Mouse (Mus musculus) hindbrain, postnatal 0 days (tissue): ENCODE measurements around the gene Ren1. TPM values are rescaled to one million over a fixed set of nuclear protein-coding genes. Genes with fewer than 3 reads are reported as not detected.

Source experiments
- ATAC-seq: fragments of 200-750 bp; cut with Nextera tagmentation; 2 replicates; pipeline ENCODE4 v1.8.0; 2017; ENCODE audit warnings: mild to moderate bottlenecking, moderate TSS enrichment, moderate library complexity
- DNase-seq: peaks from one replicate; pipeline ENCODE4 v3.0.0-alpha.2; 2015; ENCODE audit warnings: low spot score
- H3K27ac ChIP-seq: fragments of 300-500 bp; sonication (generic); 2 replicates; pipeline ENCODE4 v1.5.1; 2014; ENCODE audit warnings: mild to moderate bottlenecking
- H3K27me3 ChIP-seq: fragments of 300-500 bp; sonication (generic); 2 replicates; pipeline ENCODE4 v1.6.1; 2014; ENCODE audit warnings: low read length, mixed read lengths; ENCODE audit not compliant: insufficient read depth
- H3K36me3 ChIP-seq: fragments of 300-500 bp; sonication (generic); 2 replicates; pipeline ENCODE4 v1.6.1; 2014; ENCODE audit warnings: low read length, mixed read lengths; ENCODE audit not compliant: insufficient read depth
- H3K4me1 ChIP-seq: fragments of 300-500 bp; sonication (generic); 2 replicates; pipeline ENCODE4 v1.6.1; 2014; ENCODE audit warnings: antibody characterized with exemption, low read length, mixed read lengths; ENCODE audit not compliant: insufficient read depth
- H3K4me2 ChIP-seq: fragments of 300-500 bp; sonication (generic); 2 replicates; pipeline ENCODE4 v1.6.1; 2014; ENCODE audit warnings: low read depth, mild to moderate bottlenecking, low read length, moderate library complexity, mixed read lengths
- H3K4me3 ChIP-seq: fragments of 300-500 bp; sonication (generic); 2 replicates; pipeline ENCODE4 v1.5.1; 2014; ENCODE audit warnings: low read length
- H3K9ac ChIP-seq: fragments of 300-500 bp; sonication (generic); replicated peaks from 2 replicates; pipeline ENCODE4 v1.6.1; 2014; ENCODE audit warnings: mild to moderate bottlenecking, low read length, moderate library complexity, mixed read lengths
- H3K9me3 ChIP-seq: fragments of 300-500 bp; sonication (generic); 2 replicates; pipeline ENCODE4 v1.6.1; 2016; ENCODE audit warnings: low read length, mixed read lengths
- CTCF ChIP-seq: IDR thresholded peaks from 2 replicates; pipeline ENCODE4 v1.5.1; 2016; ENCODE audit warnings: antibody characterized with exemption, control low read depth, low read depth
- WGBS: fragments of 180-500 bp; shearing (Covaris S2); extraction: QIAGEN DNeasy Blood & Tissue Kit; methylation state at CpG from one replicate; pipeline ENCODE4 v1.1.7; 2014; 5-methylcytosine and 5-hydroxymethylcytosine counted together
- polyA plus RNA-seq: library from polyadenylated mRNA; unstranded; fragments of >200 nt; fragmentation: Nextera tagmentation; extraction: Ambion mirVana; gene quantifications from 2 replicates; pipeline ENCODE4 v1.2.1, GENCODE M21; 2015
- total RNA-seq: library from RNA; depleted of rRNA; stranded (reverse); fragments of >200 nt; gene quantifications from 2 replicates; pipeline ENCODE4 v1.2.3, GENCODE M21; 2014

The Ren1 gene
- total and polyA plus RNA-seq, 2 experiments from 2014 or later, result 1.1 to 1.7 TPM

DNA sequence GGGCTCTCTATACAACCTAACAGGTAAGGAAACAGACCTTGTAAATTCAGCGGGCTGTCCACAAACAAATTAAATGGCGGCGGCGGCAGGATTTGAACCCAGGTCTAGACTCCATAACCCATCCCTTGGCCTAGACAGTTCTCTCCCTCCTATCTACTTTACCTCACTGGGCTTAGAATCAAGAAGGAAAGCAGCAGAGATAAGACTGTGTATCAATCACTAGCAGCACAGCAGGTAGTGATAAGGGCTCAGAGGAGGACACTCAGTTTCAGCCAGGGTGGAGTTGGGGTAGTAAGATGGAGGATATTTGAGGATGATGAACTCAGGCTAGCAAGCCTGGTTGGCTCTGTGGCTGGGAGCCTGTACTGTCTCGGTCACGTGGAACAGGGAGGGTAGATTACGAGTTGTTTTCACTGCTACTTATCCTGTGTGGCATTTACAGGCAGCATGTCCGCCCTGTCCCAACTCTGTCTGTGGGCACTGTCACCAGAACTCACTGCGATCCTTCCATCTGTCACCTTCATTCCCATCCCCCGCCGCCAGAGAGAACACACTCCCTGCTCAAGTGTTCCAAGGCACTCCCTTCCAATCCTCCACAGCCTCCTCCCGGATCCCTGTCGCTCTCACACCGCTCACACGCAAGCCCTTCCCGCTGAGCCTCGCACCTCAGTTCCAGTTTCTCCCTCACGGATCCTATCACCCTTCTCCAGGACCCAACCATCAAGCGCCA, 37.4 kb downstream of the Ren1 start:
- H3K27me3 ChIP-seq, result no peaks in the 10 kb centered on the region
- ATAC-seq (no peak), DNase-seq (no peak)
- no peak overlapping the region for H3K4me3 ChIP-seq
- no peaks in the 10 kb centered on the region for H3K9me3 ChIP-seq
- no peak overlapping the region for H3K9ac ChIP-seq
- H3K4me2 ChIP-seq, result no peak overlapping the region
- 76% methylated on average over 19 of the region's 19 CpGs for WGBS
- TF ChIP-seq CTCF, result no peak
- peaks cover 3% of the 10 kb centered on the region; the same call in 1 of the 2 replicates for H3K36me3 ChIP-seq
- no peaks in the 10 kb centered on the region for H3K4me1 ChIP-seq
- no peak overlapping the region for H3K27ac ChIP-seq

DNA sequence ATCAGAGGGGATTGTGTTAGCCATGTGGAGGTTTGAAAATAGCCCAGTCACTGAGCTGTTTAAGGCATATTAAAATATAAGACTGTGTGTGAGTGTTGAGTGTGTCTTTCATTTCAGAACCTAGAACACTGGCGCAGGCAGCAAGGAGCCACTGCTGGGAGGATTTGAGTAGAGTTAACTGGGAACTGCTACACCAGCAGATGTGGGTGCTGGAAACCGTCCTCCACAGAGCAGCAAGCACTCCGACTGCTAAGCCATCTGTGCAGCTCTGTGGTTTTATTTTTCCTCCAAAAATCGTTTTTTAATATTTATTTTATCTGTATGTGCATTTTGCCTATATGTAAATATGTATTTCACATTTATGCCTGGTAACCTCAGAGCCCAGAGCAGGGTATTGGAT, 44.4 kb downstream of the Ren1 start:
- ATAC-seq, result no peak
- WGBS, result 51% methylated on average over 4 of the region's 4 CpGs

GRCm38 (mm10) chr1:133396693-133397092, 46.4 kb downstream of the Ren1 start:
- Histone ChIP-seq H3K4me3 (no peak overlapping the region), H3K36me3 (peaks cover 3% of the 10 kb centered on the region; the same call in 1 of the 2 replicates), H3K4me2 (no peak overlapping the region), H3K27ac (no peak overlapping the region), H3K27me3 (no peaks in the 10 kb centered on the region), H3K4me1 (peaks cover 11% of the 10 kb centered on the region; the same call in 1 of the 2 replicates), H3K9ac (no peak overlapping the region), H3K9me3 (no peaks in the 10 kb centered on the region)
- TF ChIP-seq CTCF, result no peak
- DNase-seq (no peak), ATAC-seq (no peak)
- WGBS, result 82% methylated on average over 5 of the region's 5 CpGs

More for the DNA sequence above, 44.4 kb downstream of the Ren1 start:
- H3K27ac ChIP-seq, result no peak overlapping the region
- H3K36me3 ChIP-seq, result peaks cover 3% of the 10 kb centered on the region; the same call in 1 of the 2 replicates
- H3K4me1 ChIP-seq, result peaks cover 11% of the 10 kb centered on the region; the same call in 1 of the 2 replicates
- H3K9me3 ChIP-seq, result no peaks in the 10 kb centered on the region
- DNase-seq, result no peak
- no peak overlapping the region for H3K4me2 ChIP-seq
- H3K9ac ChIP-seq, result no peak overlapping the region
- no peak for TF ChIP-seq CTCF
- H3K27me3 ChIP-seq, result no peaks in the 10 kb centered on the region
- no peak overlapping the region for H3K4me3 ChIP-seq

GRCm38 (mm10) chr1:133397094-133397482, 46.8 kb downstream of the Ren1 start:
- Histone ChIP-seq H3K4me1 (peaks cover 11% of the 10 kb centered on the region; the same call in 1 of the 2 replicates), H3K36me3 (no peaks in the 10 kb centered on the region), H3K4me3 (no peak overlapping the region), H3K9me3 (no peaks in the 10 kb centered on the region), H3K27me3 (no peaks in the 10 kb centered on the region), H3K4me2 (peak overlapping the region; percentile 28), H3K27ac (peak overlapping the region; percentile 77), H3K9ac (peak overlapping the region; percentile 43; the same call in 1 of the 2 replicates)
- TF ChIP-seq CTCF, result no peak
- WGBS, result 50% methylated on average over 5 of the region's 5 CpGs
- ATAC-seq, result no peak
- no peak for DNase-seq

DNA sequence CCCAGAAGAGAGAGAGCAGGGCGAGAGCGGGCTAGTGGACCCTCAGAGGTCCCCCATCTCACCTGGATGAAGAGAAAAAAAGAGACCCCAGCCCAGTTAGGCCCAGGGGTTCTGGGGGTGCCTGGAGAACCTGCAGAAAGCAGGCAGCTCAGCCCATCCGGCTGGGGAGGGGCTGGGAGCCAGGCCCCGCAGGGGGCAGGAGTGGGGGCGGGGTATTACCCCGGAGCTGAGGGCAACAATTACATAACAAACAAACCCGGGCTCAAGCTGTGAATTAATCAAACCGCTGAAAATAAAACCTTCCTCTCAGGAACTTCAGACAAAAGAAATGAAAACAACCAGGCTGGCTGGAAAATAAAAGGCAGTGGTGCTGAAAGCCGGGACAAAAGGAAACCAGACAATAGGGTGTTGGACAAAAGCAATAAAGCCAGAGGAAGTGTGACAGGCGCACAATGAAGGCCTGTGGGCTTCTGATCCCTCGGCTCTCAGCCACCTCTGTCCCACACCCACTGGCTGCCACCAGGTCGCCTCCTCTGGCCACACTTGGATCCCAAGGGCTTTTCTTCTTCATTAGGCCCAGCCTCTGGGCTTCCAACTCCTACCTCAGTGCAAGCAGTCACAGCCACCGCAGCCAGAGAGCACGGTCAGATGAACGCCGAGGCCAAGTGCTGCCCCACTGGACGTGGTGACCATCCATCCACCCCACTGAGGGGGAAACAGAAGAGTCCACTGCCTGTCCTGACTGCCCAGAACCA, 47.4 kb downstream of the Ren1 start:
- TF ChIP-seq CTCF, result no peak
- peak; percentile 51 for DNase-seq
- 7% methylated on average over 17 of the region's 17 CpGs for WGBS

GRCm38 (mm10) chr1:133400014-133400725, 49.9 kb downstream of the Ren1 start:
- H3K9me3 ChIP-seq, result no peaks in the 10 kb centered on the region
- 81% methylated on average over 13 of the region's 13 CpGs for WGBS
- no peak overlapping the region for H3K4me2 ChIP-seq
- no peaks in the 10 kb centered on the region for H3K27me3 ChIP-seq
- no peak overlapping the region for H3K27ac ChIP-seq
- H3K4me1 ChIP-seq, result peaks cover 11% of the 10 kb centered on the region; the same call in 1 of the 2 replicates
- no peak for DNase-seq
- no peak overlapping the region for H3K9ac ChIP-seq
- TF ChIP-seq CTCF, result no peak
- ATAC-seq, result no peak
- no peak overlapping the region for H3K4me3 ChIP-seq
- no peaks in the 10 kb centered on the region for H3K36me3 ChIP-seq

More for the DNA sequence above, 47.4 kb downstream of the Ren1 start:
- H3K9me3 ChIP-seq, result no peaks in the 10 kb centered on the region
- peak overlapping the region; percentile 77 for H3K27ac ChIP-seq
- H3K9ac ChIP-seq, result peak overlapping the region; percentile 43; the same call in 1 of the 2 replicates
- H3K4me1 ChIP-seq, result peaks cover 11% of the 10 kb centered on the region; the same call in 1 of the 2 replicates
- peak overlapping the region; percentile 28 for H3K4me2 ChIP-seq
- no peaks in the 10 kb centered on the region for H3K36me3 ChIP-seq
- ATAC-seq, result peak; percentile 72
- no peak overlapping the region for H3K4me3 ChIP-seq
- no peaks in the 10 kb centered on the region for H3K27me3 ChIP-seq
